Mouse (Mus musculus): Measurements from ENCODE around the gene Kank2.
"Not testable (repeated sequence)": the region's sequence is repeated elsewhere in the genome, so short reads cannot be mapped to it uniquely, and the experiment has no call there.

Gene Kank2

GRCm38 (mm10) chr9:21781657-21782468, 16.7 kb downstream of the Kank2 start:
- no peak for DNase-seq

DNA sequence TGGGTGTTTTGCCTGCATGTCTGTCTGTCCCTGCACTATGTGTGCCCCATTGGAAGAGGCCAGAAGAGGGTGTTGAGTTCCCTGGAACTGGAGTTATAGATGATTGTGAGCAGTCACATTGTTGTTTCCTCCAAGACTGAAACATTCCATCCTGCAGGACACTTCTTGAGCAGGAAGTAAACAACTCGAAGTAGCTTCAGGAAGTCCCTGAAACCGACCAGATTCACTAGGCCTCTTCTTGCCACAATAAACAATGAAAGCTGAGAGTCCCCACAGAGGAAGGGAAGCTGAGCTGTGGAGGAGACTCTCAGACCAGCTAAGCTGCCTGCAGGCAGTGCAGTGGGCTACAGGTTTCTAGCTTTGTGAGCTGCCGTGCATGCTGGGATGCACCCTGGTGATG, 20.8 kb downstream of the Kank2 start:
- no peak for DNase-seq

GRCm38 (mm10) chr9:21774353-21774752, 24.2 kb downstream of the Kank2 start:
- DNase-seq, result no peak

GRCm38 (mm10) chr9:21773396-21773795, 25.1 kb downstream of the Kank2 start:
- not testable (repeated sequence) for DNase-seq

GRCm38 (mm10) chr9:21769558-21770183, 28.9 kb downstream of the Kank2 start:
- peak; percentile 20 for DNase-seq

DNA sequence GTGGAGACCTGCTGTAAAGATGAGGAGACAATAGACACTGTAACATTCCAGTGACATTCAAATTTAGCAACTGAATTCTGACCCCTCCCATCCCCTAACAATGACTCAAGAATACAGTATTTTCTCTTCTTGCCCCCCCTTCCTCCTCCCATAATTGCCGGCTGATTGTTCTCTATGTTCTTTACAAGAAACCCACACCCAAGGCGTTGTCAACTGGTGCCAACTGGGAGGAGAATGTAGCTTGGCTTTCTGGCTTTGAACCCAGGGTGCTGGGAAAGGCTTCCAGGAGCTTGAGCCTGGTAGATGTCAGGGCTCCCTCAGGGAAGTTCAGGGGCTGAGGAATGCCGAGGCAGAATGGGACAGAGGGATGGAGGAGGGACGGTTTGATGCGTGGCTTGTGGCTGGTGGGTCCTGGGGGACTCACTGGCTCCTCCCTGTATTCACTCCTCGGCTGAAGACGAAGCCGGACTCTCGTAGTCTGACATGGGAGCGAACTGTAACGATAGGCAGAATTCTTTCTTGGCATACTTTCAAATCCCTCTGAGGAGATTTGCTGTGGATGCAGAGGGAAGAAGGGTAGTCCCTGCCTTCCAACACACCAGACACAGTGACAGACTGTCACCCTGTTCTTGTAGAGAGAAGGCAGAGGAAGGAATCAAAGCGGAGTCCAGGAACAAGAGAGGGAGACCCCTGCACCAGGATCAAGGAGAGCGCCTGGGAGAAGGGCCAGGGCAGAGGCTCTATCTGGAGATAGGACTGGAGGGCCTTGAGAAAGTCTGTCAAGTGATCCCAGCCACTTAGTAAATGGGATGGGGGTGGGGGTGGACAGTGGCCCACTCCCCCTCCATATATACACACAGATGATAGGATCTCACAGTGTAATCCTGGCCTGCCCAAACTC, 29.8 kb downstream of the Kank2 start:
- DNase-seq, result peak; percentile 35

DNA sequence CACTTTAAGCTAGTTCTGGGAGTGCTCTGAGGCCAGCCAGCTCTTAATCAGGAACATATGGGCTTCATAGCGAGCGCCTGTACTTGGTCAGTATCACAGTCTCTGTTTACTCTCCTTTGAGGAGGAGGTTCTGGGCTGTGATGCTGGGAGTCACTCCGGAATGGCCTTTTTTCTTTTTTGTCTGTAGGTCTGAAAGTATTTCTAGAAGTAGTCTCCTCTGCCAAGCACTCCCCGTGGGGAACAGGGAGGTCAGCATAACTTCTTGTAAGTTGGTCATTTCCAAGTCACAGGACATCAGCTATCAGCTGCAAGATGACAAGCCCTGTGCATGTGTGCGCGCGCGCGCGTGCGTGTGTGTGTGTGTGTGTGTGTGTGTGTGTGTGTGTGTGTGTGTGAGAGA, 30.6 kb downstream of the Kank2 start:
- peak; percentile 10 for DNase-seq

DNA sequence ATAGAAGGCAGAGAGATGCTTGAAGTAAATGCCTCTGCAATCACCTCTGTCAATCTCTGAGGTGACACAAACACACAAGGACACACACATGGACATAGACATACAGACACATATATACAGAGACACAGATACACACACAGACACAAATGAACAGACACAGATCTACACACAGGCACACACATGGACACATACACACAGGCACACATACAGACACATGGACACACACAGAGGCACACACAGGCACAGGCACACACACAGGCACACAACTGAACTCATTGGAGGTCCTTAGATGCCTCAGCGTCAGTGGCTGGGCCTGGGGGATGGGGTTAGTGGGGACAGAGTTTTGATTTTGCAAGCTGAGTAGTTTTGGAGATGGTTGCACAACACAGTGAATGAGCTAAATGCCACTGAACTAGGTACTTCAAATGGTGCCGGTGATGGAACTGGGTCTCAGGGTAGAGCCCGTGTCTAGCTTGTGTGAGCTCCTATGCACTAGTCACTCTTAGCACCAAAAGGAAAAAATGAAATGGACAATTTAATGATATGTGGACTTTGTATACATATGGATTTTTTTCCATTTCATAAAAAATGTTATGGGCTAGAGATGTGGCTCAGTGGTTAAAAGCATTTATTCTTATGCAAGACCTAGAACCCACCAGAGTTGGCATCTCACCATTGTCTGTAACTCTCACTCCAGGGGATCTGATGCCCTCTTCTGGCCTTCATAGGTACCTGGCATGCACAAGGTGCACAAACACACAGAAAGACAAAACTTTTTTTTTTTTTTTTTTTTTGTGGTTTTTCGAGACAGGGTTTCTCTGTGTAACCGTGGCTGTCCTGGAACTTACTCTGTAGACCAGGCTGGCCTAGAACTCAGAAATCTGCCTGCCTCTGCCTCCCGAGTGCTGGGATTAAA, 34.2 kb downstream of the Kank2 start:
- no peak for DNase-seq

GRCm38 (mm10) chr9:21762135-21762534, 36.4 kb downstream of the Kank2 start:
- DNase-seq, result no peak

GRCm38 (mm10) chr9:21760155-21761088, 38.1 kb downstream of the Kank2 start, which contains the start of gene Spc24:
Gene Spc24 (minus strand): TSS chr9:21760303.
- DNase-seq, result peak; percentile 99

DNA sequence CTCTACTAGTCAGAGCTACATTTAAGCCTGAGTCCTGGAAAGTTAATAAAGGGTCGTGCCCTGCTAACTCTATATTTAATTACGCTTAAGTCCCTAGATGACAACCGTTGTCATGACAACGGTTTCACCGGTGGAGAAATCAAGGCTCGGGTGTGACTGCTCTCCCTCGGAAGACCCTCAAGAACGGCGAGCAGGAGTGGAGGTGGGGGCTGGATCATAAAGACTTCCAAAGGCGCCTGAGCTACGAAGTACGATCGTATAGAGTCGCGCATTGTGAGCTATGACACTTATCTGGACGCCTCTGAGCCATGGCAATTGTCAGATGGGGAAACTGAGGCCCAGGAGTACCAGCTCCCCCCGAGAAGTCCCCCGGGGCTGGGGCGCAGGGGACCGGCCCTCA, 38.8 kb downstream of the Kank2 start:
- no peak for DNase-seq

DNA sequence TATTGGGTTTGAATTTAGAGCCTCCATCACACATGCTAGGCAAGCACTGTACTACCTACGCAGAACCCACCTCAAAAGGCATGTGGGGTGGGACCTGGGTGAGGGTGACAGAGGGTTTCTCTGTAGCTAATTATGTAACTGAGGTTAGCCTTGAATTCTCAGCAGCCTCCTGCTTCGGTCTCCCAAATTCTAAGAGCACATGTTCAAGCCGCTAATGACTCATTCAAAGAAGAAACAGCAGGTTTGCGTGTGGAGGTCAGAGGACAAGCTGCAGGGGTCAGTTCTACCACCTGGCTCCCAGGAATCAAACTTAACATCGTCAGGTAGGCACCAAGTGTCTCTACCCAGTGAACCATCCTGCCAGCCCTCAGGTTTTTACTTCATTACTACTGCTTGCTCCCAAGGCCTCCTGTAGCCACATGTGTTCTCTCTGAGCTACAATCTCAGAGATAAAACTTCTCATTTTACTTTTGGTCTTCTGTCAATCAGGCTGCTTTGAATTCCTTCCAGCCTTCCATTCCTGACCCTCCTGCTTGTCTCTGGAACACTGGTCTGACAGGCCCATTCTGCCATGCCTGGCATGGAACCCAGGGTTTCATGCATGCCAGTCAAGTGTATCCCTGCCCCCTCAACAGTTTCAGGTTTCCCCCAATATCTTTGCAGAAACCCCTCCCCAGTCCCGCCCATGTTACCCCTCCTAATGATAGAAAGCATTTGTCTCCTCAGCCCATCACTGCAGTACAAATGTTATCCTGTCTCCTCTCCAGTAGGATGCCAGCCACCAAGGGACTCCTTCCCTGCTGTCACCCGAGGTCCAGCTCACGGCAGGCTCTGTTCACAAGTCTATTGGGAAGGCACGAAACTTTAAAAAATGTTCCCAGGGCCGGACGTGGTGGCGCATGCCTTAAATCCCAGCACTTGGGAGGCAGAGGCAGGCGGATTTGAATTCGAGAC, 39.7 kb downstream of the Kank2 start:
- no peak for DNase-seq

DNA sequence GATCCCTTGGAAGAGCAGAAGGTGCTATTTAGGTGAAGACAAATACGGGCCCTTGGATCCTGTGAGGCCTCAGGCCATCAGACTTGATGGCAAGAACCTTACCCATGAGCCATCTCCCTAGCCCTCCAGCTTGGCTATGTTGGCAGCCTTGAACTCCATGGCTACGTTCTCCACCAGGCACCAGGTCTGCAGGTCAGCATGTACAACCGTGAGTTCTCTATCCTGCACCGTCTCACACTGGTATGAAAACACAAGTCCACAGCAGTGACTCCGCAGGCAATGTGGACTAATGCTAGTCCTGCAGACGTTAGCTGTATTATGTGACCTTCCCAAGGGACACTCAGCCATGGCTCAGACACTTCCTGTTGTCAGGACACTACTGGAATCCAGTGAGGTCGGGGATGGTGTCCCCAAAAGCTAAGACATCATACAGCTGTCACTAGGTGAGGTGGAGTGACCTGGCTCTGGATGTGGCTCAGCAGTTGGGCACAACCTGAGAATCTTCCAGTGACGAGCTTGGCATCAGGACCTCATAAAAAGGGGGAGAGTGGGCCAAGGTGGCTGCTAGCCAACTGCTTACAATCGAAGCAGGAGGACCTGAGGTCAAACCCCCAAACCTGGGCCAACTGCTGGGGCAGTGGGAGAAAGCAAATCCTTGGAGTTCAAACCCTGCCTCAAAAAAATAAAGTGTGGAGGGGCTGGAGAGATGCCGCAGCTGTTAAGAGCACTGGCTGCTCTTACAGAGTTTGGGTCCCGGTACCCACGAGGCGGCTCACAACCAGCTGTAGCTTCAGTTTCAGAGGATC, 43.8 kb downstream of the Kank2 start:
- DNase-seq, result no peak

DNA sequence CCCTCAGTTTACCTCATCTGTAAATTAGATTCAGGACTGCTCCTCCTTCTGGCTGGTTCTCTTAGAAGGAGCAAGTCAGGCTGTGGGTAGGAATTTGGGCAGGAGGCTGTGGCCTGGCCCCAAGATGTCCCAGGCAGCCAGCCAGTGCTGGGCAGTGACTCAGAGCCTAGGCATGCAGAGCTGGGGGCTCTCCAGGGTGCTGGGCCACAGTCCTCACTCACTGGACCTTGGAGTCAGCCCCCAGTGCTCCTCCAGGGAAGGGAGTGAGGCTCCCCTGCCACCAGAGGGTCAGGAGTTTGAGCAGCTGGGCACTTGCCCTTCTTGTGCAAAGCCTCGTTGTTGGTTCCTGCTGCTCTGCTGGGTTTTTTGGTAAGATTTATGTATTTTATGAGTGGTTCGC, 44.5 kb downstream of the Kank2 start:
- DNase-seq, result no peak

DNA sequence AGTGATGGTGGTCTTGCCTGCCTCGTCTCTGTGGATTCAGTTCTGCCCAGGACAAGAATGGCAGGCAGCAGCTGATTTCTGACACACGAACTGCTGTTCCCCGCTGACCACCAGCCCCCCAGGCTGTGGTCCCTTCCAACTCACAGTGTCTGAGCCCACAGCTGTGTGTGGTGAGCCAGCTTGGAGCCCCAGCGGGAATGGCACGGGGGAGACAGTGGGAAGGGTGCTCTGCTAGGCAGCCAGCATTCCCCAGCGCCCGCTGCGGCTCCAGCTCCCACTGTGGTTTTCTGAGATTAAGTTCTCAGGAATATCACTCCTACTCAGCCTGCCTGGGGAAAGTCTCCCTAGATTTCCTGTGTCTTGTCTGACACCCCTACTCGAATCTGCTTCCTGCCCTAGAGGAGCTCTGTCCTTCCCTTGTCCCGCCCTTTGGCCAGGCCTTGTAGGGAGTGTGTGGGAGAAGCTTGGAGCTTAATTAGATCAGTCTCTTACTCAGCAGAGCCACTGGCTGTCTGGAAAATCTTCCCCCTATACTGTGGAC, 46.2 kb downstream of the Kank2 start:
- peak; percentile 16 for DNase-seq

DNA sequence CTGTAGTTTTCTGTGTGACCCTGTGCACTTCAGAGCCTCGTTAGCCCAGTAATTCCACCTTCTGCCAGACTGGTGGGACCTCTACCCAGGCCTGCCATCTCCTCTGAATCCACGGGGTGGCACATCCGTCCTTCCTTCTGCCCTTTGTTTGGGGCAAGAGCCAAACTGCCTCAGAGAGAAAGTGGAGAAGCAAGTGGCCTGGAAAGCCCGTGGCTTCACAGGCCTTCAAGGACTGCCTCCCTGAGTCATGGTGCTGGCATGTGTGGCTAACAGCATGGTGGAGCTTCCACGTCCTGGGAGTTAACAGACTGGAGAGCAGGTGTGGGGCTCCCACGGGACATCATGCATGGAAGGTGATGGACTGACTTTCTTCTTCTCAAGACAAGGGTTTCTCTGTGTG, 47.2 kb downstream of the Kank2 start:
- DNase-seq, result peak; percentile 40

DNA sequence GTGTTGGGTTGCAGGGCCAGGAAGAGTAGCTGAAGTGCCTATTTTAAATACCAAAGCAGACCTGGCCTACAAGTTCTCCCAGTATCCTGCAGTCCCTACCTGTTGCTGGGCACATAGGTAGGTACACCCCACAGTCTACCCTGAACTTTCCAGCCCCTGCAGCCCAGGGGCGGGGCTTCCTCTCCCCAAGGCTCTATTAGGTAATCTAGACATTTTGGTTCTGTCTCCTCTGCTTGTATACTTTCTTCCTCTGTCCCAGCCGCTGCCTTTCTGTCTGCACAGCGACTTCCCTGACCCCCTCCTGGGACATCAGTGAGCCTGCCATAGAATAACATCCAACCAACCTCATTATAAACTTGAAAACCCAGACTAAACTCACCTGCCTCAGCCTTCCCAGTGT, 48.2 kb downstream of the Kank2 start:
- no peak for DNase-seq

DNA sequence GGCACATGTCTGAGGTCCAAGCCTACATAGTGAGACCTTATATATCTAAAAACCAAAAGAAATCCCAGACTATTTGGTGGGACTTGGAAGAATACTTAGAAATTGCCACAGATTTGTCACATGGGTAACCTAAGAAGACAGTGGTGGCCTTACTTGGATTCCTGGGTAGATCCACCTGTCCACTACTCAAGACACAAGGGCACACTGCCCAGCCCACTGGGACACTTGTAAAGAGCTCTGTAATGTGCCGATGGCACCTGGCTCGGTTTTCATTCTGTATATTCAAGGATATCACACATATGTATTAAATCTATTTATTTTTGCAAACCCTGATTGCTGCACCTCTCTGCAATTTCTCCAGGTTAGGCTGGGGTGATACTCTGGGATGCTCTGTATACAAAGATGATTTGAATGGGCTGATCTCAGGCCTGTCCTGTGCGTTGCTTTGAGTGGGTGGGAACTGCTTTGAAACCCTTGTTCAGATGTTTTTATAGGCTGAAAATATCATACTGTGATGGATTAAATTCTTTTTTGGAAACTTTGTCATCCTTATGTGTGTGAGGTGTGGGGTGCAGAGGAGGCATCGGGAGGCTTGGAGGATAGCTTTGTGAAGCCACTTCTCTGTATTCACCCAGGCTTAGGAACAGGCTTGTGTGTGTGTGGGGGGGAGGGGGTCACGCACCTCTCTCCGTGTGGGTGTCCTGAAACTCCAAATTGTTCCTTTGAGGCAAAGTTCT, 49.0 kb downstream of the Kank2 start:
- DNase-seq, result no peak
